Mouse (Mus musculus) kidney, embryonic 16.5 days (tissue): Measurements from ENCODE around the gene Nckap5. TPM values are rescaled to one million over a fixed set of nuclear protein-coding genes. Genes with fewer than 3 reads are reported as not detected.
A peak's percentile ranks its signal among the peaks of the same experiment; 100 is the strongest.

Experiments used
- ATAC-seq: fragments of 200-750 bp; cut with Nextera tagmentation; 2 replicates; pipeline ENCODE4 v1.8.0; 2017; ENCODE audit warnings: moderate TSS enrichment; ENCODE audit not compliant: low FRiP score, low TSS enrichment
- H3K27ac ChIP-seq: fragments of 300-500 bp; sonication (generic); 2 replicates; pipeline ENCODE4 v1.5.1; 2014; ENCODE audit warnings: low read length
- H3K27me3 ChIP-seq: fragments of 300-500 bp; sonication (generic); 2 replicates; pipeline ENCODE4 v1.6.1; 2014; ENCODE audit warnings: low read length, control low read depth, mixed read lengths; ENCODE audit not compliant: insufficient read depth
- H3K36me3 ChIP-seq: fragments of 300-500 bp; sonication (generic); 2 replicates; pipeline ENCODE4 v1.6.1; 2014; ENCODE audit warnings: low read length, control low read depth, mixed read lengths; ENCODE audit not compliant: insufficient read depth
- H3K4me1 ChIP-seq: fragments of 300-500 bp; sonication (generic); 2 replicates; pipeline ENCODE4 v1.6.1; 2014; ENCODE audit warnings: low read length, control low read depth, mixed read lengths; ENCODE audit not compliant: insufficient read depth
- H3K4me2 ChIP-seq: fragments of 300-500 bp; sonication (generic); replicated peaks from 2 replicates; pipeline ENCODE4 v1.6.1; 2014; ENCODE audit warnings: low read depth, low read length
- H3K4me3 ChIP-seq: fragments of 300-500 bp; sonication (generic); 2 replicates; pipeline ENCODE4 v1.5.1; 2014; ENCODE audit warnings: mild to moderate bottlenecking, low read length
- H3K9ac ChIP-seq: fragments of 300-500 bp; sonication (generic); replicated peaks from 2 replicates; pipeline ENCODE4 v1.6.1; 2014; ENCODE audit warnings: low read length
- H3K9me3 ChIP-seq: fragments of 300-500 bp; sonication (generic); 2 replicates; pipeline ENCODE4 v1.6.1; 2016; ENCODE audit warnings: low read length, control low read depth
- WGBS: fragments of 180-500 bp; shearing (Covaris S2); extraction: QIAGEN DNeasy Blood & Tissue Kit; methylation state at CpG from one replicate; pipeline ENCODE4 v1.1.7; 2014; 5-methylcytosine and 5-hydroxymethylcytosine counted together
- polyA plus RNA-seq: library from polyadenylated mRNA; unstranded; fragments of >200 nt; fragmentation: Nextera tagmentation; extraction: Ambion mirVana; gene quantifications from 2 replicates; pipeline ENCODE4 v1.2.1, GENCODE M21; 2015

Nckap5 gene
- polyA plus RNA-seq, 1 experiment from 2014 or later: 4.2 TPM

DNA sequence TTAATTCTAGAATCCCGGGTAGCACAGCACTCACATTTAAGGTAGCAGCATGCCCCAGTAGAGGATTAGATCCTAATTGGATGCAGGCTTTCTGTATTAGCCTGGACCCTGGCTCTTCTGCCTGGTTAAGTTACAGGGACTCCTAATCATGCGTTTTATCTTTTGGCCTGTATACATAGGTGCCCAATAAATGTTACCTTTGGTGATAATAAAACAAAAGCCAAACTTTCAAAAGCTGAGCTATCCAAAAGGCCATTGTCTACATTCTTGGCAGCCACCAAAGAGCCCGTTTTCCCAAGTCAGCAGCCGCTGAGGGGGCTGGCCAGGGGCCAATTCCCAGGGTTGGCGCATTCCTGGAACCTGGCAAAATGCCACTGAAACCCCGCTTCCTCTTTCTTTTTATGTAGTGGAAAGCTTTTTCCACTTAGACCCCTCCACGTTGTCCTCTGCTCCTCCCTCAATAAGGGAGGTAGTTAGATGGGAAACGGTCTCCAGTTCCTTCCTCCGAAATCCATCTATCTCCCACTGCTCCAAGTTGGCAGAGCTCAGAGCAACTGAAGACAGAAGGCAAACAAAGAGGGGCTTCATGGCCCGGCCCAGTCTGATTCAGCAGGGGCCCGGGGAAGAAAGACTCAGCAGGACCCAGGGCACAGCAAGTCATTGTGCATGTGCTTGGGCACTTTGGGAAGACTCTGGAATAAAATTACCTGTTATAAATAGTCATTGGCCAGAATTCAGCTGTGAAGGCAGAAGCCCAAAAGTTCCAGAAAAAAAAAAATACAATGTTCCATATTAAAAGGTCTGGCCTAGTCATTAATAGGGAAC, 146.8 kb downstream of the Nckap5 start:
- Histone ChIP-seq H3K27ac (peak overlapping the region; percentile 41; the same call in 1 of the 2 replicates), H3K36me3 (no peaks in the 10 kb centered on the region), H3K4me2 (no peak overlapping the region; the same call in 1 of the 2 replicates)

DNA sequence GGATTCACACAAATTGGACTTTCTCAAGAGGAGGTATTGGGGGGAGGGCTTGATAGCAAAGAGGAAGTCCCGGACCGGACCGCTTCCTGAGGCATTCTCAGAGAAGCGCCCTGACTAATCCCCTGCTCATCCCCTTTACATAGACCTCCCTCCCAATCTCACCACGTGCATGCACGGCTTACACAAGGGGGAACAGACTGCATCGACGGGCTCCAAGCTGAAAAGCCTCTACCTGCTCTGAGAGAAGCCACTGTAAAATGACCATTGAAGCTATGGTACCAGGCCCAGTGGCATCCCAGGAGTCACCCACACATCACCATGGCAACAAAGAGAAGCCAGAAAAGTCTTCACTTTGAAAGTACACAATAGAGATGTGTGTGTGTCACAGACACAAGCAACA, 148.8 kb downstream of the Nckap5 start:
- H3K4me2 ChIP-seq: no peak overlapping the region
- 54% methylated on average over 8 of the region's 8 CpGs for WGBS
- H3K4me1 ChIP-seq: peaks cover 10% of the 10 kb centered on the region; the same call in 1 of the 2 replicates
- no peaks in the 10 kb centered on the region for H3K36me3 ChIP-seq
- H3K27me3 ChIP-seq: no peaks in the 10 kb centered on the region
- no peak overlapping the region for H3K27ac ChIP-seq
- no peak overlapping the region for H3K9ac ChIP-seq
- no peak overlapping the region for H3K4me3 ChIP-seq
- H3K9me3 ChIP-seq: no peaks in the 10 kb centered on the region
- ATAC-seq: no peak

More for the DNA sequence above, 146.8 kb downstream of the Nckap5 start:
- 42% methylated on average over 11 of the region's 11 CpGs for WGBS
- H3K9ac ChIP-seq: no peak overlapping the region
- ATAC-seq: peak; percentile 75; the same call in 1 of the 2 replicates
- no peaks in the 10 kb centered on the region for H3K27me3 ChIP-seq
- no peak overlapping the region for H3K4me3 ChIP-seq
- peaks cover 10% of the 10 kb centered on the region; the same call in 1 of the 2 replicates for H3K4me1 ChIP-seq
- no peaks in the 10 kb centered on the region for H3K9me3 ChIP-seq

DNA sequence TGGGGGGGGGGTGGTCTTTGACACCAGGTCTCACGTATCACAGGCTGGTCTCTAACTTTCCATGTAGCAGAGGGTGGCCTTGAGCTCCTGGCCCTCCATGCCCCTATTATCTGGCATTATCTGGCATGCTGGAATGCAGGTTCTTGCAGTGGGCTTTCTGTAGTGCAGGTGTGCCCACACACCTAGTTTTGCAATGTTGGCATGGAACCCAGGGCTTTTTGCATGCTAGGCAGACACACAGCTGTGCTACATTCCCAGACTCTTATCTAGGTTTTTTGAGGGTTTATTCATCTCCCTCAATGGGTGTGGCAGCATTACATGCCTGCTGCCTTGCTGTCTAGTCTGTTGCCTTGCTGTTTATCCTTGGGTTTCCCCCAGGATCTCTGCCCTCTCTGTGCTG, 151.3 kb downstream of the Nckap5 start:
- no peak for ATAC-seq
- H3K27me3 ChIP-seq: no peaks in the 10 kb centered on the region
- no peaks in the 10 kb centered on the region for H3K9me3 ChIP-seq
- no peak overlapping the region for H3K4me3 ChIP-seq
- WGBS: 75% methylated on average over 1 of the region's 1 CpGs
- no peak overlapping the region for H3K9ac ChIP-seq
- H3K4me2 ChIP-seq: no peak overlapping the region
- H3K36me3 ChIP-seq: no peaks in the 10 kb centered on the region
- H3K4me1 ChIP-seq: peaks cover 9% of the 10 kb centered on the region; the same call in 1 of the 2 replicates
- no peak overlapping the region for H3K27ac ChIP-seq

DNA sequence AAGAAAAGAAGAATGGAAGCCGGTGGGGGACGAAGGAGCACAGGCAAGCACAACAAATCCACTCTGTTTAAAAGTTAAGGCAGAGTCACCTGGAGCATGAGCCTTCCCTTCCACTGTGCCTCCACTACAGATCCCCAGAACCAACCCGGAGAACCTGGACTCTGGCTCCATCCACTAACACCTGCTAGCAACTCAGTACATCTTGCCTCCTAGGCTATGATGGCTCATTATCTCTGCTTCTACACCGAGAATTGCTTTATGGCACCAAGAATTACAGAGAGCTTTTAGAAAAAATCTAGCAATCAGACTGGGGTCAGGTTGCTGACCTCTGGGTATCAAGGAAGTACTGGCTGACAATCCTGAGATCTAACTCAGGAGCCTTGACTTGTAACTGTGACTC, 153.3 kb downstream of the Nckap5 start:
- H3K36me3 ChIP-seq: no peaks in the 10 kb centered on the region

DNA sequence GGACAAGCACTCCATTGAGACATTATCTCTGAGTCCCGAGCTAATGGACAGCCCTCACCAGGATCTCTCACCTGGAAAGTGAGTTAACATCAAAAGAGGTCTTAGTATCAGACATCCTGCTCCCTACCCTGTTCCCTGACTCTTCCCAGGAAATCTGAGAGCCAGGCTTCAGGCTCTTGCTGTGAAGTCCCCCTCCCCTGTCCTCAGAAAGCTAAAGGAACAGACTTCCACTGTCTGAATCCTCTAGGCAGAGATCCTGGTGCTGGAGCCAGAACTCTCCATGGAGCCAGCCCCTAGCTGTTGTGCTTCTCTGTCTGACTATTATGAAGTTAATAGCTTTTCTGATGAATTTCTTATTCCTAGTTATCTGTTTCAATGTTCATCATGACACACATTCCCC, 153.8 kb downstream of the Nckap5 start:
- no peak overlapping the region for H3K27ac ChIP-seq
- H3K4me1 ChIP-seq: no peaks in the 10 kb centered on the region
- no peak overlapping the region for H3K4me2 ChIP-seq
- no peak overlapping the region for H3K4me3 ChIP-seq
- H3K9me3 ChIP-seq: no peaks in the 10 kb centered on the region
- ATAC-seq: no peak
- H3K36me3 ChIP-seq: no peaks in the 10 kb centered on the region
- no peak overlapping the region for H3K9ac ChIP-seq
- 7% methylated on average over 1 of the region's 1 CpGs for WGBS
- no peaks in the 10 kb centered on the region for H3K27me3 ChIP-seq

More for the DNA sequence above, 153.3 kb downstream of the Nckap5 start:
- H3K4me3 ChIP-seq: no peak overlapping the region
- no peak overlapping the region for H3K27ac ChIP-seq
- H3K9ac ChIP-seq: no peak overlapping the region
- H3K9me3 ChIP-seq: no peaks in the 10 kb centered on the region
- 28% methylated on average over 4 of the region's 4 CpGs for WGBS
- no peak overlapping the region for H3K4me2 ChIP-seq
- ATAC-seq: no peak
- H3K4me1 ChIP-seq: no peaks in the 10 kb centered on the region
- H3K27me3 ChIP-seq: no peaks in the 10 kb centered on the region

DNA sequence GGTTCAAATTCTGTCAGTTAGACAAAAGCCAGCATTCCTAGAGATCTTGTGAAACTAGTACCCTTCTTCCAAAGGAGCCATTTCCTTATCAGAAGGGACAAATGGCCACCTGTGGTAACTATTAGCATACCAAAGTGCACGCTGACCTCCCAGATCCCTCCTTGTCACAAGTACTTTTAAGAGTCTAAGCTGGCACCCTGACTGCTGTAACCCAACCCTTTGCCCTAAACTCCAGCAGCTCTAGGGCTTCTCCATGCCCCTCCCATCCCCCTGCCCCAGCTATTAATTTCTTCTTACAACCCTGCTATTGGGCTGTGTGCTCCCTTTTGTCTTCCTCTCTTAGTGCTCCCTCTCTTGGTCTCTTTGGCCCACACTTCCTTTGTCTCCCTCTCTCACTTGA, 155.5 kb downstream of the Nckap5 start:
- ATAC-seq: no peak; the same call in 1 of the 2 replicates
- Histone ChIP-seq H3K4me3 (no peak overlapping the region), H3K4me1 (no peaks in the 10 kb centered on the region), H3K27ac (no peak overlapping the region), H3K36me3 (no peaks in the 10 kb centered on the region), H3K9ac (no peak overlapping the region), H3K27me3 (no peaks in the 10 kb centered on the region), H3K4me2 (no peak overlapping the region), H3K9me3 (no peaks in the 10 kb centered on the region)
- WGBS: 58% methylated on average over 1 of the region's 1 CpGs

DNA sequence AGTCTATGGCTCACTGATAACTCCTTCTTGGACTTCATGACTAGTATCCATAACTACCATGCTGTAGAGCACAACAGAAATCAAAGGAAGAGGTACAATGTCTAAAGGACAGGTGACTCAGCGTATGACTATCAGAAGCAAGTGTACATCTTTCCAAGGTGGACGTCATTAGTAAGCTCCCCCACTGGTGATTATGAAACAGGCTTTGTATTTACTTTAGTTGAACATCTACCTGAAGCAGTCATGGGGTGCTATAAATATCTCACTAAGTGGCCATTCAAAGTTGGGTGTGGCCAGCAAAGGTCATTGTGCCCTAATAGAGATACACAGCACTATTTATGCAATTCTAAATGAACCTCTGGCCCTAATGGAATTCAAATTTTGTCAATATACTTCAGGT, 157.4 kb downstream of the Nckap5 start:
- Histone ChIP-seq H3K4me2 (no peak overlapping the region), H3K4me1 (no peaks in the 10 kb centered on the region), H3K27me3 (no peaks in the 10 kb centered on the region), H3K9ac (no peak overlapping the region), H3K4me3 (no peak overlapping the region), H3K36me3 (no peaks in the 10 kb centered on the region), H3K9me3 (no peaks in the 10 kb centered on the region), H3K27ac (no peak overlapping the region)
- no peak for ATAC-seq
- WGBS: 93% methylated on average over 2 of the region's 2 CpGs

DNA sequence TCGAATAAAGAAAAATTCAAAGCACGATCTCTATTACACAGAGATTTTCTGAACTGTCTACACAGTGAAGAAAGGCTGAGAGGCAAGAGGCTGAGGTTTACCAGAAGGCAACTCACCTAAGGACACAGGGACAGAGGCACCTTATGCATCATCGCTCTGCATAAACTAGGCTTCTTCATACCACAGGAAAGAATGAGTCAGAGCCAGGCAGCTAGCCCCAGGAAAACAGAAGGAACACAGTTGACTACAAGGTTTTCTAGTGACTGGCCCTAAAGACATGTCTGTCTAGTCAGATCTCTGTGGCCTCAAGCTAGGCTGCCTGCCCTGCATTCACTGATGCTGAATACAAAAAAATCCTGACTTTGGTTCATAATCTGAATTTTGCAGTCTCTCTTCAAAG, 160.1 kb downstream of the Nckap5 start:
- Histone ChIP-seq H3K4me2 (no peak overlapping the region), H3K9me3 (no peaks in the 10 kb centered on the region), H3K27me3 (no peaks in the 10 kb centered on the region), H3K27ac (no peak overlapping the region), H3K4me3 (no peak overlapping the region), H3K9ac (no peak overlapping the region), H3K4me1 (no peaks in the 10 kb centered on the region), H3K36me3 (no peaks in the 10 kb centered on the region)
- 96% methylated on average over 3 of the region's 3 CpGs for WGBS
- no peak for ATAC-seq

DNA sequence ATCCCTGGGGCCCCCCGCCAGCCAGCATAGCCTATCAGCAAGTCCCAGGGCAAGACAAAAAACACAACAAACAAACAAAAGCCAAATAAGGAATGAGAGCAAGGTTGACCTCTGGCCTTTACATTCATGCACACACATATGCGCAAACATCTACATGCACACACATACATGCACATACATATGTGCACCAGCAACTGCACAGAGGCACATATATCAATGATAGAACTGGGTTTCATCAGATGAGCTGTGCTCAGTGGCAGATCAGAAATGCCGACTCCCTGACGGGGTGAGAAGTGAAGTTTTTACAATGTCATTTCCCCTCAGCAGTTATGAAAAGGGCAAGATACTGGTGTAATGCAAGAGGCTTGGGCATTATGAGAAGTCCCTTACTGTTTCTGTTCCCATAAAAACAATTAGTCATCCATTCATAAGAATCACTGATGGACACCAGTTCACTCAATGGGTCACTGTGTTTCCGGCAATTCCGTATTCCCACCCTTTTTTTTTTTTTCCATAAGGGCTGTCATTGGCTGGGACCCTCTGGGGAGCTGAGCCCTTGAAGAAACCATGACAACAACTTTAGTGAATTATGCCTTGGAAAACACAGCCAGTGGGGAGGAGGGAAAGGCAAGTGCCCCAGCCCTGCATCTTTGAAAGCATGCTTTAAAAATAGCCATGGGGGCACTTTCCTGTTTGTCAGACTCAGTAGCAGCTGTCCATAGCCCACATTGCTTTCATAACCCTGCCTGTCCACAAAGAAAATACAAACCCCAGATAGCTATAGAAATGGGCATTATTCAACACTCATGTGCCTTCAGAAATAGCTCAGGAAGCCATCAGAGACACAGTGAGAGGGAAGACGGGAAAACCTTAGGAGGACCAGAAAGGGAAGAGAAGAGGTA, 170.2 kb downstream of the Nckap5 start:
- H3K27ac ChIP-seq: peak overlapping the region; percentile 41; the same call in 1 of the 2 replicates
- H3K4me2 ChIP-seq: no peak overlapping the region
- H3K9ac ChIP-seq: no peak overlapping the region
- H3K27me3 ChIP-seq: no peaks in the 10 kb centered on the region
- H3K36me3 ChIP-seq: no peaks in the 10 kb centered on the region
- peak; percentile 90 for ATAC-seq
- no peaks in the 10 kb centered on the region for H3K9me3 ChIP-seq
- no peak overlapping the region for H3K4me3 ChIP-seq
- H3K4me1 ChIP-seq: peaks cover 15% of the 10 kb centered on the region
- 39% methylated on average over 7 of the region's 7 CpGs for WGBS
